Mouse (Mus musculus) monocyte, adult 5-6 weeks (primary cell): ENCODE data around the gene Prpf40b. TPM values are rescaled to one million over a fixed set of nuclear protein-coding genes. Genes with fewer than 3 reads are reported as not detected.

Experiments
- ATAC-seq: fragments of 153-309, 156-312 bp; replicated peaks from 2 replicates; pipeline ENCODE4 v1.8.0; 2017; ENCODE audit warnings: mild to moderate bottlenecking; ENCODE audit not compliant: low TSS enrichment, insufficient number of reproducible peaks, severe bottlenecking, poor library complexity, low FRiP score
- total RNA-seq: library from RNA; stranded (forward); fragments of 200-1000, 200-491, 200-594 nt; gene quantifications from 3 replicates; pipeline ENCODE4 v1.2.3, GENCODE M21; 2017

Gene Prpf40b
- total RNA-seq, 1 experiment from 2014 or later: 0.57 TPM

DNA sequence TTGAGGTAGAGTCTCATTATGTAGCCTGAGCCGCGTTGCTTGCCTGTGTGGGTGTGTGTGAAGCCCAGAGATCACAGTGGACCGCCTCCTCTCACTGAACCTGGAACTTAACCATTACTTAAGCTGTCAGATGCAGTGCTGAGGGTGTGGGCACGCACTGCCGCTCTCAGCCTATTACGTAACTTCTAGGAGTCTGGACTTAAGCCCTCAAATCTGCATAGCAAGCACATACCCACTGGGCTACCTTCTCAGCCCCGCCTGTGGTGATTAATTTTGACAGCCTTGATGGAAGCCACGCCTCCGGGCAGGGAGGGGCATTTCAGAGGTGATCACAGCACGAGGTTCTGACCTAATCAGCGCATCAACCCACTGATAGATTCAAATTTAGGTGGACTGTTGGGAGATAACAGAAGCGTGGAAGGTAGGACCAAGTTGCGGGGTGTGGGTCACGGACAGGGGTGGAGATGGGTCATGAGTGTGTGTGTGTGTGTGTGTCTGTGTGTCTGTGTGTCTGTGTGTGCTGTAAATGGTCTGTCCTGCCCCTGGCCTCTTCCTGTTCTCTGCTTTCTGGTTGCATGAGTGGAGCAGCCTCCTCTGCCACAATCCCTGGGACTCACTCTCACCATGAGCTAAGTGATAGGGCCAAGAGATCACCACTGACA is 10.2 kb upstream of the Prpf40b start:
- peak; percentile 88 for ATAC-seq

DNA sequence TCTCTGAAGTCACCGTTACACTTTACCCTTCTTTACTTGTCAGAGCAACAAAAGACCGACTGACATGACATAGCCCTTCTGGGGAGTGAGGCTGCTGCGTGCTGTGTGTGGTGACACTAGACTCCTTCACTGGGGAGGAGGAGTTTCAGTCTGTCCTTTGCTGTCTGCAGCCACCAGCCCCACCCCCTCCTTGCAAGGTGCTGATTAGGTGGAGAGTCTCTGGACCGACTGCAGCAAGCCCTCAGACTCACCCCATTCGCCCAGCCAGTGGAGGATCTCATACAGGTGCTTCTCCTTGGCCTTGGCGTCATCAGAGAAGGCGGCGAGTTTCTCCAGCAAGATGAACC is 9.7 kb upstream of the Prpf40b start:
- no peak for ATAC-seq

DNA sequence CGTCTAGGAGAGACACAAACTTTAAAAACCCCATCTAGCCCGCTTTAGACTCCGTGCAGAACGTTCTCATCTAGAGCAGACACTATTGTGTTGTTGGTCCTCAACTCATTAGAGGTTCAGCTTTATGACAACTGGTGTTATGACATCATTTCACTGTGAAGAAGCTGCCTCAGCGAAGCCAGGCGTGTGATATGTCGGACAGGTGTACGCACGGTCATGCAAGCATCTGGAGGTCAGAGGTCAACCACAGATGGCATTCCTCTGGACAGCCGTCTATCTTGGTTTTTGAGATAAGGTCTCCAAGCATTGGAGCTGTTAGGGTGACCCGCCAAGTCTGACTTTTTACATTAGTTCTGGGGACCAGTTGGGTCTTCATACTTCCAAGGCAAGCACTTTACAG is 4.3 kb upstream of the Prpf40b start:
- no peak for ATAC-seq

GRCm38 (mm10) chr15:99294287-99294686 is 600 bp upstream of the Prpf40b start:
- ATAC-seq: no peak

- 0 out of 2 replicates have a peak, but pooled peaks have one; percentile 5 for ATAC-seq
These were observed 646 bp downstream of the Prpf40b start, which contains the start of gene Fam186b for GRCm38 (mm10) chr15:99295484-99295981. Gene Fam186b, minus strand, starts transcription at chr15:99295888.

GRCm38 (mm10) chr15:99296213-99296612 is 1.3 kb downstream of the Prpf40b start:
- ATAC-seq: no peak

DNA sequence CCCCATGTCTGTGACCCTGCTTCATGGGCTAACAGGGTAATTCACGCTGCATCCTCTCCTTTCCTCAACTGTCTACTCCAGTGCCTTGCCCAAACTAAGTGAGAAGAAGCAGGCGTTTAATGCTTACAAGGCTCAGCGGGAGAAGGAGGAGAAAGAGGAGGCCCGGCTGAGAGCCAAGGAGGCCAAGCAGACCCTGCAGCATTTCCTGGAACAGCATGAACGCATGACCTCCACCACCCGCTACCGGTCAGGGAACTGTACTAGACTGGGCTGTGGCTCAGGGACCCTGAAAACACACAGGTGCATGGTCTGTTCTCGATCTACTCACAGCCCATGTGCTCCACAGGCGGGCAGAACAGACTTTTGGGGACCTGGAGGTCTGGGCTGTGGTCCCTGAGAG is 12.6 kb downstream of the Prpf40b start:
- ATAC-seq: no peak

DNA sequence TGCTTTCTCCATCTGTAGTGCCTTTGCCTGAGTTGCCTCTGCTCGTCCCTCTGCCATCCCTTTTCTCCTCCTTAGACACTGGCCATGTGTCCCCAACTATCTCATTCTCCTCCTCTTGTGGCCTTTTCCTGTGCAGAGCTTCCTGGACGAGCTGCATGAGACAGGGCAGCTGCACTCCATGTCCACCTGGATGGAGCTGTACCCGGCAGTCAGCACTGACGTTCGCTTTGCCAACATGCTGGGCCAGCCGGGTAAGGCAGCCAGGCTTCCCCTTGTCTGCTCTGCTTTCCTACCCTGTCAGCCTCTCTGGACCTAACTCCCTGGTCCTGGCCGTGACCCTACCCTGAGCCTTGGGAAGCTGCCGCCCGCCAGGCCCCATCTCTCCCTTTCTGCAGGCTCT is 14.7 kb downstream of the Prpf40b start:
- ATAC-seq: no peak

- ATAC-seq: no peak
These were observed 15.7 kb downstream of the Prpf40b start for GRCm38 (mm10) chr15:99310617-99311016.

DNA sequence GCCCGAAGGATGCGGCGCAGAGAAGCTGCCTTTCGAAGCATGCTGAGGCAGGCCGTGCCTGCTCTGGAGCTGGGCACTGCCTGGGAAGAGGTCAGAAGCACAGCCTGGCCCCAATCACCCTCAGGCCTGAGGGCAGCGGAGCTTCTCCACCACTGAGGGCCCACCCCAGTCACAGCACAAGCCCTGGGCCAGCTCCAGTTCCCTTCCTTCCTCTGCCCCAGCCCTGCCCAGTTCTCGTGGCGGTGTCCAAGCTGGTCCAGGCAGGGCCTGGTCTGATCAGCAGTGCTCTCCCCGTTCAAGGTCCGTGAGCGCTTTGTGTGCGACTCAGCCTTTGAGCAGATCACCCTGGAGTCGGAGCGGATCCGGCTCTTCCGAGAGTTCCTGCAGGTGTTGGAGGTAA is 20.0 kb downstream of the Prpf40b start:
- no peak for ATAC-seq

- ATAC-seq: peak; percentile 57
These were observed 21.7 kb downstream of the Prpf40b start for GRCm38 (mm10) chr15:99316314-99317266.

- ATAC-seq: no peak
These were observed 22.4 kb downstream of the Prpf40b start for GRCm38 (mm10) chr15:99317267-99317651.

DNA sequence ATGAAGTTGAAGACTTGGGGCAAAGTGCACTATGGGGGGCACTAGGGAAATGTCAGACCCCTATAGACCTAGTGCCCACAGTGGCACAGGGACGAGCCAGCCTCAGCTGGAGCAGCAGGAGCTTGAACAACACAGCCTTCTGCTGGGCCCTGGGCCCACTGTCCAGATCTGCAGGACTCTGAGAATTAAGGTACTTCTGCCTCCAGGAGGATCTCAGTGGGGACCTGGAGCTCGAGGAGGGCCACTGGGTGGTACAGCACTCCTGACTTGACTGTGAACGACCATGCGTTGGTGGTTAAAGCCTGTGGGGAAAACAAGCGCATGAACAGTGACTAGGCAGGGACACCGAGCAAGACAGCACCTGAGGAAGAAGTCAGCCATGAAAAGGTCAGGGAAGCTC is 23.2 kb downstream of the Prpf40b start:
- no peak for ATAC-seq

GRCm38 (mm10) chr15:99318861-99319410 is 24.0 kb downstream of the Prpf40b start:
- no peak for ATAC-seq

GRCm38 (mm10) chr15:99319411-99319871 is 24.6 kb downstream of the Prpf40b start:
- ATAC-seq: no peak

- no peak for ATAC-seq
These were observed 25.3 kb downstream of the Prpf40b start for GRCm38 (mm10) chr15:99320168-99320674.

- ATAC-seq: no peak
These were observed 26.1 kb downstream of the Prpf40b start for GRCm38 (mm10) chr15:99320978-99321377.

GRCm38 (mm10) chr15:99324151-99324550 is 29.3 kb downstream of the Prpf40b start:
- ATAC-seq: no peak

- ATAC-seq: no peak
These were observed 30.7 kb downstream of the Prpf40b start for GRCm38 (mm10) chr15:99325598-99325997.
